Mouse (Mus musculus) embryonic fibroblast, embryonic 13.5 days (primary cell): ENCODE measurements at regions not wholly inside any gene's neighbourhood (a gene's known extent, or its start where the extent isn't known, plus 50 kb on each side); places are given as distances from the start of the nearest gene placed in this dataset.

Source experiments
- CTCF ChIP-seq: IDR thresholded peaks from 2 replicates; pipeline ENCODE4 v1.5.1; 2011; ENCODE audit warnings: mild to moderate bottlenecking, control low read depth, low read length, moderate library complexity, borderline replicate concordance; ENCODE audit not compliant: insufficient read depth
- POLR2A ChIP-seq: IDR thresholded peaks from 2 replicates; pipeline ENCODE4 v1.6.1; 2011; ENCODE audit warnings: low read depth, mild to moderate bottlenecking, control low read depth, low read length, moderate library complexity

DNA sequence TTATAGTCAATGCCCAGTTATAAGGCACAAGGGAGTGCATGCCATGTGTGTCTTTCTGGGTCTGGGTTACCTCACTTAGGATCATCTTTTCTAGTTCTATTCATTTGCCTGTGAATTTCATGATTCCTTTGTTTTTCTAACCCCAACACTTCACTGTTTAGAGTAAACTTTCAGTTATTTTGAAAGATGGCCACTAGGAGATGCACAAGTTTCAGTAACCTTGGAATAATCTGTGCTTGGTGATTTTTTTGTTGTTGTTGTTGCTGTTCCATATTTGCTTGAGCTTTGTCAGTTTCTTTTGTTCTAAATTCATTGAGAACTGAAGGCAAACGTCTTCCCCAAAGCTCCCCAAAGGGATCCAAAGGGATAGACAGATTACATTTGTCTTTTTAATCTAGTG, 91.3 kb downstream of the Qpct start:
- TF ChIP-seq POLR2A = no peak
- no peak for TF ChIP-seq CTCF
